Mouse (Mus musculus) naive thymus-derived CD4-positive, alpha-beta T cell, adult 2 months (primary cell): ENCODE results near the gene Napsa.

ENCODE experiments used
- DNase-seq: peaks from one replicate; pipeline ENCODE4 v3.0.0-alpha.2; 2011; ENCODE audit warnings: low read depth

Gene Napsa

GRCm38 (mm10) chr7:44596996-44597538 is 24.9 kb downstream of the Napsa start:
- DNase-seq, result no peak

- DNase-seq, result no peak
Observed at GRCm38 (mm10) chr7:44597666-44598065, 25.5 kb downstream of the Napsa start.

- no peak for DNase-seq
Observed at GRCm38 (mm10) chr7:44598336-44598735, 26.2 kb downstream of the Napsa start.

- DNase-seq, result no peak
Observed at GRCm38 (mm10) chr7:44600691-44601262, 28.6 kb downstream of the Napsa start.

GRCm38 (mm10) chr7:44601646-44602045 is 29.5 kb downstream of the Napsa start:
- DNase-seq, result no peak

GRCm38 (mm10) chr7:44602443-44602842 is 30.3 kb downstream of the Napsa start:
- DNase-seq, result no peak

GRCm38 (mm10) chr7:44603186-44603855 is 31.1 kb downstream of the Napsa start:
- no peak for DNase-seq

GRCm38 (mm10) chr7:44604139-44604606 is 32.0 kb downstream of the Napsa start:
- no peak for DNase-seq

- no peak for DNase-seq
Observed at GRCm38 (mm10) chr7:44604619-44605018, 32.4 kb downstream of the Napsa start.

GRCm38 (mm10) chr7:44605436-44605835 is 33.3 kb downstream of the Napsa start:
- no peak for DNase-seq

- DNase-seq, result no peak
Observed at GRCm38 (mm10) chr7:44606171-44606901, 34.2 kb downstream of the Napsa start.

- DNase-seq, result no peak
Observed at GRCm38 (mm10) chr7:44612192-44612591, 40.0 kb downstream of the Napsa start.

- no peak for DNase-seq
Observed at GRCm38 (mm10) chr7:44614041-44614688, 42.0 kb downstream of the Napsa start.

GRCm38 (mm10) chr7:44615309-44615708 is 43.1 kb downstream of the Napsa start:
- DNase-seq, result no peak

GRCm38 (mm10) chr7:44615987-44616386 is 43.8 kb downstream of the Napsa start:
- DNase-seq, result no peak

- DNase-seq, result no peak
Observed at GRCm38 (mm10) chr7:44617059-44617458, 44.9 kb downstream of the Napsa start.

GRCm38 (mm10) chr7:44623714-44624542 is 51.7 kb downstream of the Napsa start:
- DNase-seq, result no peak

GRCm38 (mm10) chr7:44624543-44624826 is 52.3 kb downstream of the Napsa start:
- DNase-seq, result no peak

- no peak for DNase-seq
Observed at GRCm38 (mm10) chr7:44624828-44625227, 52.6 kb downstream of the Napsa start.

GRCm38 (mm10) chr7:44625241-44626067 is 53.3 kb downstream of the Napsa start:
- DNase-seq, result no peak

- DNase-seq, result no peak
Observed at GRCm38 (mm10) chr7:44626068-44626385, 53.8 kb downstream of the Napsa start.
